Mouse (Mus musculus): ENCODE data around the gene Hist1h4i. TPM values are rescaled to one million over a fixed set of nuclear protein-coding genes. Genes with fewer than 3 reads are reported as not detected.

The Hist1h4i gene
- total and polyA plus RNA-seq, 2 experiments from 2014 or later = 5.1 to 39.3 TPM

DNA sequence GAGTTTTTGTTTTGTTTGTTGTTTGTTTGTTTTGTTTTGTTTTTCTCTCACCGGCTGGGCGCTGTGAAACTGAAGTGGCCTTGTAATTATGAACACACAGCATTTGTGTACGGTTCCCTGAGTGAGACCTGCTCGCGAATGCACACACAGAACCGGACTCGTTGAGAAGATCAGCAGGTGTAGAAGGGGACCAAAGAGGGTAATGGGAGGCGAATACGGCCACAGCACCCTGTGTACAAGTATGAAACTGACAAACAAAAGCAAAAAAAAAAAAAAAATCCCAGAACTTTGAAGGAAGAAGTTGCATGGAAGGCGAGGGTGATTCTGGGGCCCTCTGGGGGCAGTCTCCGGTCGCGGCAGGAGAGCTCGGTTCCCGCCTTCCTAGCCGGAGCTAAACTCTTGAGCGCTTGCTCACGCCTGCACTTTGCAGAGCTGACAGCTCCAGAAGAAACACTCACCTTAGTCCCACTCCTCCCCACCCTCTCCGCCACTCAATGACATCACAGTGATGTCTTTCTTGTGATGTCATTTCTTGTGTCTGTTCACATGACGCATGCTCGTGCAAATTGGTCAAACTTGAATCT lies 45.7 kb downstream of the Hist1h4i start:
- under 1% methylated on average over 21 of the region's 21 CpGs for WGBS
- DNase-seq (ENCODE audit: low spot score) (peak; percentile 11), ATAC-seq (no peak)
- H3K4me2 ChIP-seq (ENCODE audit: low read depth, low read length) = peak overlapping the region; percentile 39
- H3K9ac ChIP-seq (replicated peaks; ENCODE audit: low read length) = no peak overlapping the region
- no peak for TF ChIP-seq CTCF (IDR thresholded peaks at IDR 0.05; ENCODE audit: low read depth)
- H3K36me3 ChIP-seq (ENCODE audit: insufficient read depth, low read length) = no peaks in the 10 kb centered on the region
- H3K4me3 ChIP-seq (ENCODE audit: low read length) = peak overlapping the region; percentile 25
- H3K27me3 ChIP-seq (ENCODE audit: insufficient read depth, low read length) = peaks cover 68% of the 10 kb centered on the region
- H3K9me3 ChIP-seq (ENCODE audit: low read length) = no peaks in the 10 kb centered on the region
- H3K27ac ChIP-seq = no peak overlapping the region
- H3K4me1 ChIP-seq (ENCODE audit: insufficient read depth, low read length) = no peaks in the 10 kb centered on the region

GRCm38 (mm10) chr13:21994896-21995295 lies 46.3 kb downstream of the Hist1h4i start:
- ATAC-seq (no peak), DNase-seq (ENCODE audit: low spot score) (peak; percentile 20)
- Histone ChIP-seq H3K27me3 (ENCODE audit: insufficient read depth, low read length) (peaks cover 63% of the 10 kb centered on the region), H3K27ac (no peak overlapping the region), H3K36me3 (ENCODE audit: insufficient read depth, low read length) (no peaks in the 10 kb centered on the region), H3K4me1 (ENCODE audit: insufficient read depth, low read length) (no peaks in the 10 kb centered on the region), H3K9ac (replicated peaks; ENCODE audit: low read length) (no peak overlapping the region), H3K4me3 (ENCODE audit: low read length) (peak overlapping the region; percentile 25), H3K9me3 (ENCODE audit: low read length) (no peaks in the 10 kb centered on the region), H3K4me2 (ENCODE audit: low read depth, low read length) (peak overlapping the region; percentile 39)
- WGBS = 8% methylated on average over 8 of the region's 8 CpGs
- TF ChIP-seq CTCF (IDR thresholded peaks at IDR 0.05; ENCODE audit: low read depth) = no peak

GRCm38 (mm10) chr13:21993957-21994738 lies 47.0 kb downstream of the Hist1h4i start:
- no peak overlapping the region for H3K9ac ChIP-seq (replicated peaks; ENCODE audit: low read length)
- ATAC-seq (no peak), DNase-seq (ENCODE audit: low spot score) (peak; percentile 7)
- no peaks in the 10 kb centered on the region for H3K9me3 ChIP-seq (ENCODE audit: low read length)
- no peak overlapping the region for H3K27ac ChIP-seq
- H3K4me1 ChIP-seq (ENCODE audit: insufficient read depth, low read length) = no peaks in the 10 kb centered on the region
- H3K36me3 ChIP-seq (ENCODE audit: insufficient read depth, low read length) = no peaks in the 10 kb centered on the region
- H3K4me3 ChIP-seq (ENCODE audit: low read length) = no peak overlapping the region
- no peak for TF ChIP-seq CTCF (IDR thresholded peaks at IDR 0.05; ENCODE audit: low read depth)
- H3K27me3 ChIP-seq (ENCODE audit: insufficient read depth, low read length) = peaks cover 55% of the 10 kb centered on the region
- H3K4me2 ChIP-seq (ENCODE audit: low read depth, low read length) = no peak overlapping the region
- WGBS = 2% methylated on average over 22 of the region's 22 CpGs

GRCm38 (mm10) chr13:21992550-21992949 lies 48.6 kb downstream of the Hist1h4i start:
- Histone ChIP-seq H3K4me2 (ENCODE audit: low read depth, low read length) (no peak overlapping the region), H3K9me3 (ENCODE audit: low read length) (no peaks in the 10 kb centered on the region), H3K27ac (no peak overlapping the region), H3K27me3 (ENCODE audit: insufficient read depth, low read length) (peaks cover 40% of the 10 kb centered on the region), H3K36me3 (ENCODE audit: insufficient read depth, low read length) (no peaks in the 10 kb centered on the region), H3K4me3 (ENCODE audit: low read length) (no peak overlapping the region), H3K9ac (replicated peaks; ENCODE audit: low read length) (no peak overlapping the region), H3K4me1 (ENCODE audit: insufficient read depth, low read length) (no peaks in the 10 kb centered on the region)
- ATAC-seq = no peak
- TF ChIP-seq CTCF (IDR thresholded peaks at IDR 0.05; ENCODE audit: low read depth) = no peak
- 90% methylated on average over 5 of the region's 5 CpGs for WGBS
- no peak for DNase-seq (ENCODE audit: low spot score)

Small RNAs within 50 kb of the gene (microRNA-seq; reads per million reads assigned to microRNA genes)
- gene Gm26300 = 0 reads per million in 2 experiments
- 0 reads per million in 2 experiments for gene Gm44390
- 0 reads per million in 2 experiments for gene Gm44486

Other genes starting within 250 kb of the Hist1h4i start
- gene Hist1h2bq, start 231.2 kb downstream of the Hist1h4i start, total RNA-seq (2014; rRNA removed) = 1,114 and 1,806 TPM in 2 replicates
- gene Hist1h2bq, start 231.2 kb downstream of the Hist1h4i start, polyA plus RNA-seq (2015; fragmentation: Nextera tagmentation; extraction: Ambion mirVana) = 4.8 and 6.4 TPM in 2 replicates
- gene Hist1h2ao, start 230.9 kb downstream of the Hist1h4i start, total RNA-seq (2014; rRNA removed) = not detected in 2 replicates
- gene Hist1h2ao, start 230.9 kb downstream of the Hist1h4i start, polyA plus RNA-seq (2015; fragmentation: Nextera tagmentation; extraction: Ambion mirVana) = not detected in 2 replicates
- gene Hist1h4m, start 229.6 kb downstream of the Hist1h4i start, total RNA-seq (2014; rRNA removed) = 2.3 and 3.3 TPM in 2 replicates
- gene Hist1h4m, start 229.6 kb downstream of the Hist1h4i start, polyA plus RNA-seq (2015; fragmentation: Nextera tagmentation; extraction: Ambion mirVana) = not detected in 2 replicates
- 4,540 and 4,675 TPM in 2 replicates for gene Hist1h4n, start 209.2 kb downstream of the Hist1h4i start, total RNA-seq (2014; rRNA removed)
- 3.7 and 4.1 TPM in 2 replicates for gene Hist1h4n, start 209.2 kb downstream of the Hist1h4i start, polyA plus RNA-seq (2015; fragmentation: Nextera tagmentation; extraction: Ambion mirVana)
- gene Hist1h2ap, start 207.9 kb downstream of the Hist1h4i start, total RNA-seq (2014; rRNA removed) = 1,318 and 1,554 TPM in 2 replicates
- gene Hist1h2ap, start 207.9 kb downstream of the Hist1h4i start, polyA plus RNA-seq (2015; fragmentation: Nextera tagmentation; extraction: Ambion mirVana) = 798 and 958 TPM in 2 replicates
- 757 and 1,216 TPM in 2 replicates for gene Hist1h2br, start 207.6 kb downstream of the Hist1h4i start, total RNA-seq (2014; rRNA removed)
- gene Hist1h2br, start 207.6 kb downstream of the Hist1h4i start, polyA plus RNA-seq (2015; fragmentation: Nextera tagmentation; extraction: Ambion mirVana) = 4.7 and 7.4 TPM in 2 replicates
- gene Zfp184, start 96.3 kb downstream of the Hist1h4i start, total RNA-seq (2014; rRNA removed) = 9.3 and 13.5 TPM in 2 replicates
- gene Zfp184, start 96.3 kb downstream of the Hist1h4i start, polyA plus RNA-seq (2015; fragmentation: Nextera tagmentation; extraction: Ambion mirVana) = 7.8 and 9.6 TPM in 2 replicates
- gene Pom121l2, start 60.2 kb downstream of the Hist1h4i start, total RNA-seq (2014; rRNA removed) = not detected in 2 replicates
- gene Pom121l2, start 60.2 kb downstream of the Hist1h4i start, polyA plus RNA-seq (2015; fragmentation: Nextera tagmentation; extraction: Ambion mirVana) = not detected in 2 replicates
- not detected in 2 replicates for gene Prss16, start 31.6 kb downstream of the Hist1h4i start, total RNA-seq (2014; rRNA removed)
- not detected in 2 replicates for gene Prss16, start 31.6 kb downstream of the Hist1h4i start, polyA plus RNA-seq (2015; fragmentation: Nextera tagmentation; extraction: Ambion mirVana)
- gene Hist1h2ah, start 5.8 kb downstream of the Hist1h4i start, total RNA-seq (2014; rRNA removed) = 67.7 and 136 TPM in 2 replicates
- 2.2 and 10.5 TPM in 2 replicates for gene Hist1h2ah, start 5.8 kb downstream of the Hist1h4i start, polyA plus RNA-seq (2015; fragmentation: Nextera tagmentation; extraction: Ambion mirVana)
- 468 and 587 TPM in 2 replicates for gene Hist1h2bk, start 5.5 kb downstream of the Hist1h4i start, total RNA-seq (2014; rRNA removed)
- 0.84 and 1.2 TPM in 2 replicates for gene Hist1h2bk, start 5.5 kb downstream of the Hist1h4i start, polyA plus RNA-seq (2015; fragmentation: Nextera tagmentation; extraction: Ambion mirVana)
- gene Hist1h2ag, start 1.6 kb upstream of the Hist1h4i start, total RNA-seq (2014; rRNA removed) = 477 and 856 TPM in 2 replicates
- gene Hist1h2ag, start 1.6 kb upstream of the Hist1h4i start, polyA plus RNA-seq (2015; fragmentation: Nextera tagmentation; extraction: Ambion mirVana) = 13.5 and 16.6 TPM in 2 replicates
- gene Hist1h2bj, start 1.9 kb upstream of the Hist1h4i start, total RNA-seq (2014; rRNA removed) = 777 and 1,409 TPM in 2 replicates
- gene Hist1h2bj, start 1.9 kb upstream of the Hist1h4i start, polyA plus RNA-seq (2015; fragmentation: Nextera tagmentation; extraction: Ambion mirVana) = 4.2 and 6.8 TPM in 2 replicates
- not detected in 2 replicates for gene Vmn1r188, start 43.1 kb upstream of the Hist1h4i start, total RNA-seq (2014; rRNA removed)
- not detected in 2 replicates for gene Vmn1r188, start 43.1 kb upstream of the Hist1h4i start, polyA plus RNA-seq (2015; fragmentation: Nextera tagmentation; extraction: Ambion mirVana)
- gene Vmn1r189, start 64.5 kb upstream of the Hist1h4i start, total RNA-seq (2014; rRNA removed) = not detected in 2 replicates
- not detected in 2 replicates for gene Vmn1r189, start 64.5 kb upstream of the Hist1h4i start, polyA plus RNA-seq (2015; fragmentation: Nextera tagmentation; extraction: Ambion mirVana)
- not detected in 2 replicates for gene Vmn1r191, start 142.6 kb upstream of the Hist1h4i start, total RNA-seq (2014; rRNA removed)
- gene Vmn1r191, start 142.6 kb upstream of the Hist1h4i start, polyA plus RNA-seq (2015; fragmentation: Nextera tagmentation; extraction: Ambion mirVana) = not detected in 2 replicates
- not detected in 2 replicates for gene Vmn1r192, start 149.8 kb upstream of the Hist1h4i start, total RNA-seq (2014; rRNA removed)
- gene Vmn1r192, start 149.8 kb upstream of the Hist1h4i start, polyA plus RNA-seq (2015; fragmentation: Nextera tagmentation; extraction: Ambion mirVana) = not detected in 2 replicates
- gene Vmn1r193, start 181.8 kb upstream of the Hist1h4i start, total RNA-seq (2014; rRNA removed) = not detected in 2 replicates
- not detected in 2 replicates for gene Vmn1r193, start 181.8 kb upstream of the Hist1h4i start, polyA plus RNA-seq (2015; fragmentation: Nextera tagmentation; extraction: Ambion mirVana)
- not detected in 2 replicates for gene Vmn1r194, start 202.9 kb upstream of the Hist1h4i start, total RNA-seq (2014; rRNA removed)
- gene Vmn1r194, start 202.9 kb upstream of the Hist1h4i start, polyA plus RNA-seq (2015; fragmentation: Nextera tagmentation; extraction: Ambion mirVana) = not detected in 2 replicates
- not detected in 2 replicates for gene Vmn1r195, start 229.2 kb upstream of the Hist1h4i start, total RNA-seq (2014; rRNA removed)
- gene Vmn1r195, start 229.2 kb upstream of the Hist1h4i start, polyA plus RNA-seq (2015; fragmentation: Nextera tagmentation; extraction: Ambion mirVana) = not detected in 2 replicates
- gene Vmn1r196, start 248.6 kb upstream of the Hist1h4i start, total RNA-seq (2014; rRNA removed) = not detected in 2 replicates
- not detected in 2 replicates for gene Vmn1r196, start 248.6 kb upstream of the Hist1h4i start, polyA plus RNA-seq (2015; fragmentation: Nextera tagmentation; extraction: Ambion mirVana)